Mouse (Mus musculus): ENCODE measurements around the gene Prkcz. TPM values are rescaled to one million over a fixed set of nuclear protein-coding genes. Genes with fewer than 3 reads are reported as not detected.
A peak's percentile ranks its signal among the peaks of the same experiment; 100 is the strongest.

Prkcz gene
- polyA plus RNA-seq, 1 experiment from 2014 or later, result 45.4 TPM

- Histone ChIP-seq H3K4me2 (ENCODE audit: low read length) (peak overlapping the region; percentile 20), H3K4me1 (ENCODE audit: control insufficient read depth, insufficient read depth, low read length) (peaks cover 32% of the 10 kb centered on the region), H3K36me3 (ENCODE audit: control insufficient read depth, insufficient read depth, low read length) (no peaks in the 10 kb centered on the region), H3K4me3 (ENCODE audit: low read depth, low read length) (no peak overlapping the region), H3K9me3 (replicated peaks; ENCODE audit: control insufficient read depth, low read length) (no peaks in the 10 kb centered on the region), H3K27me3 (replicated peaks; ENCODE audit: control insufficient read depth, insufficient read depth, low read length) (no peaks in the 10 kb centered on the region), H3K9ac (ENCODE audit: low read length) (peak overlapping the region; percentile 47), H3K27ac (ENCODE audit: low read depth, low read length) (peak overlapping the region; percentile 84)
- DNase-seq (ENCODE audit: low spot score), result peak; percentile 24
- no peak; the same call in none of the 2 replicates for ATAC-seq
- WGBS, result 64% methylated on average over 8 of the region's 8 CpGs
These were observed 126.5 kb downstream of the Prkcz start for GRCm38 (mm10) chr4:155234371-155235310.

- no peaks in the 10 kb centered on the region for H3K9me3 ChIP-seq (replicated peaks; ENCODE audit: control insufficient read depth, low read length)
- DNase-seq (ENCODE audit: low spot score) (peak; percentile 84), ATAC-seq (peak; percentile 61)
- H3K27ac ChIP-seq (ENCODE audit: low read depth, low read length), result peak overlapping the region; percentile 84
- H3K4me3 ChIP-seq (ENCODE audit: low read depth, low read length), result no peak overlapping the region
- H3K27me3 ChIP-seq (replicated peaks; ENCODE audit: control insufficient read depth, insufficient read depth, low read length), result no peaks in the 10 kb centered on the region
- peak overlapping the region; percentile 40 for H3K9ac ChIP-seq (ENCODE audit: low read length)
- H3K4me1 ChIP-seq (ENCODE audit: control insufficient read depth, insufficient read depth, low read length), result peaks cover 32% of the 10 kb centered on the region
- H3K36me3 ChIP-seq (ENCODE audit: control insufficient read depth, insufficient read depth, low read length), result no peaks in the 10 kb centered on the region
- 10% methylated on average over 10 of the region's 10 CpGs for WGBS
- no peak overlapping the region for H3K4me2 ChIP-seq (ENCODE audit: low read length)
These were observed 127.3 kb downstream of the Prkcz start for GRCm38 (mm10) chr4:155233878-155234277.

- Histone ChIP-seq H3K27me3 (replicated peaks; ENCODE audit: control insufficient read depth, insufficient read depth, low read length) (no peaks in the 10 kb centered on the region), H3K27ac (ENCODE audit: low read depth, low read length) (no peak overlapping the region)
These were observed 132.7 kb downstream of the Prkcz start for GRCm38 (mm10) chr4:155228461-155228860.

GRCm38 (mm10) chr4:155227986-155228385 is 133.2 kb downstream of the Prkcz start:
- 90% methylated on average over 4 of the region's 4 CpGs for WGBS

More at GRCm38 (mm10) chr4:155228461-155228860, 132.7 kb downstream of the Prkcz start:
- no peak overlapping the region for H3K9ac ChIP-seq (ENCODE audit: low read length)
- DNase-seq (ENCODE audit: low spot score), result no peak
- peaks cover 8% of the 10 kb centered on the region for H3K4me1 ChIP-seq (ENCODE audit: control insufficient read depth, insufficient read depth, low read length)
- no peak for ATAC-seq
- no peaks in the 10 kb centered on the region for H3K36me3 ChIP-seq (ENCODE audit: control insufficient read depth, insufficient read depth, low read length)
- no peaks in the 10 kb centered on the region for H3K9me3 ChIP-seq (replicated peaks; ENCODE audit: control insufficient read depth, low read length)
- no peak overlapping the region for H3K4me2 ChIP-seq (ENCODE audit: low read length)
- no peak overlapping the region for H3K4me3 ChIP-seq (ENCODE audit: low read depth, low read length)
- WGBS, result 84% methylated on average over 5 of the region's 5 CpGs

GRCm38 (mm10) chr4:155225918-155226317 is 135.2 kb downstream of the Prkcz start:
- H3K4me2 ChIP-seq (ENCODE audit: low read length), result no peak overlapping the region
- H3K9ac ChIP-seq (ENCODE audit: low read length), result peak overlapping the region; percentile 21; the same call in 1 of the 2 replicates
- H3K36me3 ChIP-seq (ENCODE audit: control insufficient read depth, insufficient read depth, low read length), result no peaks in the 10 kb centered on the region
- ATAC-seq (no peak), DNase-seq (ENCODE audit: low spot score) (no peak)
- peaks cover 6% of the 10 kb centered on the region for H3K4me1 ChIP-seq (ENCODE audit: control insufficient read depth, insufficient read depth, low read length)
- 79% methylated on average over 5 of the region's 5 CpGs for WGBS
- no peaks in the 10 kb centered on the region for H3K27me3 ChIP-seq (replicated peaks; ENCODE audit: control insufficient read depth, insufficient read depth, low read length)
- no peak overlapping the region for H3K4me3 ChIP-seq (ENCODE audit: low read depth, low read length)
- H3K9me3 ChIP-seq (replicated peaks; ENCODE audit: control insufficient read depth, low read length), result no peaks in the 10 kb centered on the region
- H3K27ac ChIP-seq (ENCODE audit: low read depth, low read length), result no peak overlapping the region

More at GRCm38 (mm10) chr4:155227986-155228385, 133.2 kb downstream of the Prkcz start:
- H3K36me3 ChIP-seq (ENCODE audit: control insufficient read depth, insufficient read depth, low read length), result no peaks in the 10 kb centered on the region
- no peak overlapping the region for H3K9ac ChIP-seq (ENCODE audit: low read length)
- no peak overlapping the region for H3K4me2 ChIP-seq (ENCODE audit: low read length)
- H3K9me3 ChIP-seq (replicated peaks; ENCODE audit: control insufficient read depth, low read length), result no peaks in the 10 kb centered on the region
- H3K4me3 ChIP-seq (ENCODE audit: low read depth, low read length), result no peak overlapping the region
- ATAC-seq (no peak), DNase-seq (ENCODE audit: low spot score) (no peak)
- H3K4me1 ChIP-seq (ENCODE audit: control insufficient read depth, insufficient read depth, low read length), result peaks cover 5% of the 10 kb centered on the region; the same call in 1 of the 2 replicates
- no peak overlapping the region for H3K27ac ChIP-seq (ENCODE audit: low read depth, low read length)
- H3K27me3 ChIP-seq (replicated peaks; ENCODE audit: control insufficient read depth, insufficient read depth, low read length), result no peaks in the 10 kb centered on the region

- H3K27me3 ChIP-seq (replicated peaks; ENCODE audit: control insufficient read depth, insufficient read depth, low read length), result no peaks in the 10 kb centered on the region
- peak overlapping the region; percentile 92 for H3K9ac ChIP-seq (ENCODE audit: low read length)
- 36% methylated on average over 20 of the region's 20 CpGs for WGBS
- no peak for ATAC-seq
- no peak for DNase-seq (ENCODE audit: low spot score)
- H3K4me1 ChIP-seq (ENCODE audit: control insufficient read depth, insufficient read depth, low read length), result peaks cover 22% of the 10 kb centered on the region
- H3K4me3 ChIP-seq (ENCODE audit: low read depth, low read length), result peak overlapping the region; percentile 42
- H3K4me2 ChIP-seq (ENCODE audit: low read length), result peak overlapping the region; percentile 78
- H3K9me3 ChIP-seq (replicated peaks; ENCODE audit: control insufficient read depth, low read length), result no peaks in the 10 kb centered on the region
- peak overlapping the region; percentile 94 for H3K27ac ChIP-seq (ENCODE audit: low read depth, low read length)
- H3K36me3 ChIP-seq (ENCODE audit: control insufficient read depth, insufficient read depth, low read length), result no peaks in the 10 kb centered on the region
These were observed 137.3 kb downstream of the Prkcz start for GRCm38 (mm10) chr4:155223594-155224528.

GRCm38 (mm10) chr4:155222841-155223593 is 138.1 kb downstream of the Prkcz start:
- Histone ChIP-seq H3K27me3 (replicated peaks; ENCODE audit: control insufficient read depth, insufficient read depth, low read length) (no peaks in the 10 kb centered on the region), H3K4me1 (ENCODE audit: control insufficient read depth, insufficient read depth, low read length) (peaks cover 30% of the 10 kb centered on the region), H3K9ac (ENCODE audit: low read length) (peak overlapping the region; percentile 93), H3K36me3 (ENCODE audit: control insufficient read depth, insufficient read depth, low read length) (no peaks in the 10 kb centered on the region), H3K27ac (ENCODE audit: low read depth, low read length) (peak overlapping the region; percentile 94), H3K9me3 (replicated peaks; ENCODE audit: control insufficient read depth, low read length) (no peaks in the 10 kb centered on the region), H3K4me2 (ENCODE audit: low read length) (peak overlapping the region; percentile 99), H3K4me3 (ENCODE audit: low read depth, low read length) (peak overlapping the region; percentile 42)
- under 1% methylated on average over 83 of the region's 116 CpGs for WGBS
- DNase-seq (ENCODE audit: low spot score), result peak; percentile 98
- peak; percentile 99 for ATAC-seq

- Histone ChIP-seq H3K4me2 (ENCODE audit: low read length) (peak within 1 kb of the TSS; percentile 99), H3K4me1 (ENCODE audit: control insufficient read depth, insufficient read depth, low read length) (peaks cover 33% of the 10 kb centered on the region), H3K9ac (ENCODE audit: low read length) (peak within 1 kb of the TSS; percentile 93), H3K36me3 (ENCODE audit: control insufficient read depth, insufficient read depth, low read length) (no peaks in the 10 kb centered on the region), H3K4me3 (ENCODE audit: low read depth, low read length) (peak within 1 kb of the TSS; percentile 80), H3K27ac (ENCODE audit: low read depth, low read length) (peak within 1 kb of the TSS; percentile 94), H3K9me3 (replicated peaks; ENCODE audit: control insufficient read depth, low read length) (no peaks in the 10 kb centered on the region), H3K27me3 (replicated peaks; ENCODE audit: control insufficient read depth, insufficient read depth, low read length) (no peaks in the 10 kb centered on the region)
- DNase-seq (ENCODE audit: low spot score) (no peak), ATAC-seq (no peak)
- WGBS, result no CpG with 5 or more reads among the region's 63 CpGs
These were observed 138.7 kb downstream of the Prkcz start, which contains the start of gene Ski for GRCm38 (mm10) chr4:155222552-155222840. TSS of gene Ski (minus strand) at chr4:155222592.

All from forebrain, embryonic 14.5 days (tissue).